Mouse (Mus musculus) small intestine, adult 2 months (tissue): ENCODE data around the gene Fcgr4.

Experiments
- CTCF ChIP-seq: fragments of 200-500 bp; IDR thresholded peaks from 2 replicates; pipeline ENCODE4 v1.5.1; 2012; ENCODE audit warnings: low read depth, mild to moderate bottlenecking, control low read depth, inconsistent platforms, low read length, moderate library complexity, mixed read lengths; ENCODE audit not compliant: insufficient replicate concordance, insufficient read length; ENCODE audit errors: extremely low read depth
- POLR2A ChIP-seq: fragments of 200-500 bp; IDR thresholded peaks from 2 replicates; pipeline ENCODE4 v1.6.1; 2012; ENCODE audit warnings: low read depth, mild to moderate bottlenecking, control low read depth, inconsistent platforms, low read length, moderate library complexity

GRCm38 (mm10) chr1:171019311-171019950 lies 711 bp downstream of the Fcgr4 start:
- TF ChIP-seq CTCF (no peak), POLR2A (no peak)
